Mouse (Mus musculus) frontal cortex, postnatal 10 days (tissue): ENCODE results near the gene Lsm12.

Experiments
- DNase-seq, 2 experiments: peaks; one replicate each; pipeline ENCODE4 v3.0.0; 2022; ENCODE audit warnings: low spot score in 2 of 2, mixed read lengths in 1 of 2

Lsm12 gene

DNA sequence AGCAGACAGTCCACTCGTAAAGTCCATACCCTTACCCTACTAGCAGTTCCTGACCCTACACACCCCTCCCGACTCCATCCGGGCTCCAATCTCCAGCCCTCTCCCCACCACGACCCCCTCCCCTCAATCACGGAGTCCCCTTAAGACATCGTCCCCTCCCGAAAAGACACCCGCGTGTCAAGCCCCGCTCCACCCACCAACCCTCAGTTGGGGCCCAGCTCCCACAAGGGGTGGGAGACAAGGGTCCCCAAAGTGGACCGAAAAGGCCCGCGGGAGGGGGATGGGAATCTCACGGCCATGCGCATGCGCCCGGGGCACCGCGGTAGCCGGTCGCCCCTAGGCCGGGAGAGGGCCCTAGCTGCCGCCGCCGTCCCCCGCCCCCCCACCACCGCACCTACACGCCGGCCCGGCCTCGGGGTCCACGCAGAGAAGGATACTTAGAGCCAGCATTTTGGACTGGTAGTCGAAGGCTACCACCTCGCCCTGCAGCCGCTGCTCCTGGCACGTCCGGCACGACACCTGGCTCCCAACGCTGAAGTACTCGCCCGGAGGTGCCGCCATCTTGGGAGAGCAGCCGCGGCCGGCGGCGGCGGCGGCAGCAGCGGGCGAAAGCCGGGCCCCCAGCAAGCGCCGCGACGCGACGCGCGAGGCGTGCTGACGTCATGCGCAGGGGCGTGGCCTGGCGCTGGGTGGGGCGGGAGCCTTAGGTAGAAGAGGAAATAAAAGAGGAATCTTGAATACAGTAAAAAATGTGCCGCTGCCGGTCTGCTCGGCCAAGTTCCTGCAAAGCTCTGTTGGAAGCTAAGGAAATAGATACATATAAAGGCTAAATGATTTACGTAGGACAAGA is at the start of gene Lsm12:
TSS of gene Lsm12 (minus strand) at position 651 of the 850 bp plus-strand sequence.
- DNase-seq, result peak; percentile 85 to 92

GRCm38 (mm10) chr11:102230006-102230741 is 45.1 kb upstream of the Lsm12 start, which contains the start of gene Hdac5:
Gene Hdac5, minus strand, starts transcription at chr11:102230166.
- peak; percentile 96 for DNase-seq

- peak in 1 of 2 experiments; percentile 33 for DNase-seq
These were observed 44.3 kb upstream of the Lsm12 start for GRCm38 (mm10) chr11:102229331-102229953.

GRCm38 (mm10) chr11:102228646-102229268 is 43.7 kb upstream of the Lsm12 start:
- no peak for DNase-seq

GRCm38 (mm10) chr11:102228191-102228545 is 43.1 kb upstream of the Lsm12 start:
- peak in 1 of 2 experiments; percentile 7 for DNase-seq

- peak in 1 of 2 experiments; percentile 10 for DNase-seq
These were observed 42.4 kb upstream of the Lsm12 start for GRCm38 (mm10) chr11:102227270-102228190.

GRCm38 (mm10) chr11:102226067-102226978 is 41.2 kb upstream of the Lsm12 start:
- DNase-seq, result peak in 1 of 2 experiments; percentile 5

- no peak for DNase-seq
These were observed 40.1 kb upstream of the Lsm12 start for GRCm38 (mm10) chr11:102225221-102225620.

GRCm38 (mm10) chr11:102224686-102225085 is 39.6 kb upstream of the Lsm12 start:
- peak; percentile 9 to 20 for DNase-seq

- DNase-seq, result peak in 1 of 2 experiments; percentile 32
These were observed 38.1 kb upstream of the Lsm12 start for GRCm38 (mm10) chr11:102223166-102223565.

DNA sequence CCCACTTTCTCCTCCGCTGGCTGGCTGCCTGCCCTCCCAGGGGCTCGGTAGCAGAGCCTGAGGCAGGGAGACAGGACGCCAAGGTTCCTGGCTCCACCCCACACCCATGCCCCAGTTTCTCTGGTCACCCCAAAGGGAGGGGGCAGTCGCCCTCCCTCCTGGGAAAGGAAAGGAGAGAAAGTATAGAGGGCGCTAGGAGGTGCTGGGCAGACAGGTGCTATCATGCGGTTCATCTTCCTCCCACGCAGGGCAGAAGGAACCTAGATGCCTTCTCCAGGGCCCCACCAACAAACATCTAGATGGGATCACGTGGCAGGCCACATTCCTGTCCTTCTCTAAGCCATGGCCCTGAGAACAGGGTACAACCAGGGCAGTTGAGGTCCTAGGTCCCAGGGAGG is 36.9 kb upstream of the Lsm12 start:
- DNase-seq, result peak; percentile 17 to 27

DNA sequence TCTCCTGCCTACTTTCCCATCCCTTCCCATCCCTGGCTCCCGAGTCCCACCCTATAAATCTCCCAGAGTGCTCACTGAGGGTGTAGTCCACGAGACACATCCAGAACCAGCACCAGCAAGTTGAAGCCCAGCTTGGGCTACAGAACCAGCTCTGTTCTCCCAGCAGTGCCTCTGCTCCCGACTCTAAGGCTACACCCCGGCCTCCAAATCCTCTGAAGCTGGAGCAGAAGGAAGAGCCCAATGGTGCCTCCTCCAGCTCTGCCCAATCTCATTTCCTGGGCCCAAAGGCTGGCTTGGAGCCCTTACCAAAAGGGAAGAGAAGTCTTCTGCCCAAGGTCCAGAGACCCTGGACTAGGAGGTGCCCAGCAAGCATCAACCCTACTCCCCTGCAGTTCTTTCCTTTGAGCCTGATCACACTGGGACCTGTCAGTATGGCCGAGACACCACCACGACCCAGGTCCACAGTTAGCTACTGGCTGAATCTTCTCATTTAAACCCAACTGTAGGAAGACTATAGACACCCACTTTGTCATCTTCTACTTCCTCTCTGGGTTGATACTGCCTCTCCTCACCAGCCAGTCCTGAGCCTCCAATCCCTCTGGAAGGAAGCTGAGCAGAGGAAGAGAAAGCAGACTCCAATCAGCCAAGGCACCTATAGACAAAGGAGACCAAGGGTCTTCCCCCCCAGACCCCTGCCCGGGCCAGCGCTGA is 36.3 kb upstream of the Lsm12 start:
- DNase-seq, result peak; percentile 5 to 8

DNA sequence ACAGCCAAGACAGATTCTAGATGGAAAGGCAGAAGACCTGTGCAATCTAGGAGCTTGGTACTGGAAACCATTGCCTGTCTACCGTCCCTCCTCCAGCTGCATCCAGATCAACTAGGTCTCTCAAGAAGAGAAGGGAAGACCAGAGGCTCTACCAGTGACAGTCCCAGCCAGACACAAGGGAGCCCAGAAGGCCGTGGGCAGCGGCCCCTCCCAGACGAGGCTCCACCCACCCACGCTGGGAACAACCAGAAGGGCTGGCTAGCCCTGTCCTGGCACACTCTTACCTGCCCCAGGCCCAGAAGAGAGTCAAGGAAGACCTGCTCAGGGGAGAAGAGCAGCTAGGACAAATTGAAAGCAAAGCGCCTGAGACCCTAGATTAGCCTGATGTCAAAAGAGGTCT is 35.4 kb upstream of the Lsm12 start:
- peak in 1 of 2 experiments; percentile 11 for DNase-seq

DNA sequence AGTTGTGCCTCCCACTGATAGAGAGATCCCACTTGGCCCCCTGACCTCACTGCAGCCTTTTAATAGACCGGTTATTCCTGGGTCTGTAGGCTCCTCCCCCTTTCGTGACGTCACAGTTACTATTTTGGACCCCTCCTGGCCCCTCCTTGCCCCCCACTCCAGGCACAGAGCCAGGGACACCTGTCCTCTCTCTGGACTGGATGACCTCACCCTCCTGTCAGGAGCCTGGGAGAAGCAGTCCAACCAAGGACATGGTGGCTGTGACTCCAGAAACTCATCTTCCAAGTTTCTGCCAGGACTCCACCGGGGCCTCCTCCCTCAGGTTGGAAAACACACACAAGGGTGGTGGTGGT is 34.9 kb upstream of the Lsm12 start:
- DNase-seq, result peak in 1 of 2 experiments; percentile 48

- no peak for DNase-seq
These were observed 34.3 kb upstream of the Lsm12 start for GRCm38 (mm10) chr11:102219247-102219993.

- peak; percentile 92 to 94 for DNase-seq
These were observed 33.7 kb upstream of the Lsm12 start for GRCm38 (mm10) chr11:102218783-102219182.

- no peak for DNase-seq
These were observed 32.9 kb upstream of the Lsm12 start for GRCm38 (mm10) chr11:102217876-102218430.

- peak in 1 of 2 experiments; percentile 52 for DNase-seq
These were observed 32.3 kb upstream of the Lsm12 start for GRCm38 (mm10) chr11:102217396-102217795.
